Mouse (Mus musculus): ENCODE results near the gene Gm1043. TPM values are rescaled to one million over a fixed set of nuclear protein-coding genes. Genes with fewer than 3 reads are reported as not detected.

Gene Gm1043
- polyA plus RNA-seq, 1 experiment from 2014 or later = 0.36 TPM

DNA sequence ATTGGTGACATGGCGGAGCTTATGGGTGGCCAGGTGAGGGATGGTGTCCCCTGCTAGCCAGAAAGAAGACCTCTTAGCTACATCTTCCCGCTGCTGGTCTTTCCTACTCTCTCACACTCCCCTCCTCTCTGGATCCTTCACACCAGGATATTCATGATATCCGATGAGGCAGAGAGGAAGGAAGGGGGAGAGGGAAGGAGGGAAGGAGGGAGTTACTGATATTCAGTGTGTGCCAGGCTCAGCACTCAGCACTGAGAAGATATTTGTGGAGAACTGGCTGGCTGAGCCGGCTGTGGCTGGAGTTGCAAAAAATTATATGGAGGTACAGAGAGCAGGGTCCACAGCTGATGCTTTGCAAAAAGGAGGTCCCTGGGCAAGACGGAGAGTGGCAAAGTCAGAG, 15.6 kb downstream of the Gm1043 start:
- no peak overlapping the region for H3K4me2 ChIP-seq (replicated peaks)
- H3K36me3 ChIP-seq = no peaks in the 10 kb centered on the region
- H3K9ac ChIP-seq = no peak overlapping the region
- no peaks in the 10 kb centered on the region for H3K9me3 ChIP-seq (replicated peaks)
- ATAC-seq (ENCODE audit: low FRiP score) = no peak
- WGBS = 62% methylated on average over 5 of the region's 5 CpGs
- no peaks in the 10 kb centered on the region for H3K27me3 ChIP-seq
- H3K4me3 ChIP-seq = no peak overlapping the region
- H3K4me1 ChIP-seq = no peaks in the 10 kb centered on the region; the same call in 1 of the 2 replicates
- no peak overlapping the region for H3K27ac ChIP-seq

DNA sequence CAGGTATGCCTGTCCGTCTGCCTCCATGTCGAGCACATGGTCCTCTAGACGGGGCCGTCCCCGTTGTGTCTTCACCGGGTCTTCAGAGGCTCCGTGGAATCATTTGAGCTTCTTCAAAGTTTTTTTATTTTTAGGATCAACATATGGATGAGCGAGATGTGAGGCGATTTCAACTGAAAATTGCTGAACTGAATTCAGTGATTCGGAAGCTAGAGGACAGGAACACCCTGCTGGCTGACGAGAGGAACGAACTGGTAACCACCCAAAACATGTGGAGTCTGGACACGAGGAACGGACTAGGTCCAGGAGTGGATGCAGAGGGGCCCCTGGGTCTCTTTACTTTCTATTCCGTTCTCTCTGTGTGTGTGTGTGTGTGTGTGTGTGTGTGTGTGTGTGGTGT, 16.5 kb downstream of the Gm1043 start:
- H3K27ac ChIP-seq = no peak overlapping the region
- no peaks in the 10 kb centered on the region for H3K9me3 ChIP-seq (replicated peaks)
- no peaks in the 10 kb centered on the region for H3K27me3 ChIP-seq
- H3K4me3 ChIP-seq = no peak overlapping the region
- no peak overlapping the region for H3K4me2 ChIP-seq (replicated peaks)
- H3K36me3 ChIP-seq = no peaks in the 10 kb centered on the region
- peaks cover 6% of the 10 kb centered on the region; the same call in 1 of the 2 replicates for H3K4me1 ChIP-seq
- no peak overlapping the region for H3K9ac ChIP-seq
- WGBS = 81% methylated on average over 15 of the region's 15 CpGs
- ATAC-seq (ENCODE audit: low FRiP score) = no peak

DNA sequence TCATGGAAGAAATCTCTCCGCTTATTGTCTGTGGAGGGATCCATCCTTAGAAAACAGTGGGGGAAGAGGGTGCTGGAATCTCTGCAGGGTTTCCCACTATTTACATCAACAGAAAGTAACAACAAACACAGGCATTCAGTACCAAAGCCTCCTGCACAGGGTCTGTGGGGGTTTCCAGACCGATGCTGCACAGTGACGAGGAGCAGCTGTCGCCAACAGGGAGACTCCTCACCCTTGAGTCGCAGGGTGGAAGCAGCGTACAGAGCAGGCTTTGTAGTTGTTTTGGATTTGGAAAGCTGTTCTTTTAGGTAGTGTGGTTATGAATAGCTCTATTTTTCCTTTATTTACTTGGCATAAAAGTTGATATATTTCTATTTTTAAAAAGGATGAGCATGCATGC, 16.9 kb downstream of the Gm1043 start:
- Histone ChIP-seq H3K36me3 (no peaks in the 10 kb centered on the region), H3K4me3 (no peak overlapping the region), H3K27ac (no peak overlapping the region), H3K27me3 (no peaks in the 10 kb centered on the region), H3K4me2 (replicated peaks) (no peak overlapping the region), H3K4me1 (peaks cover 6% of the 10 kb centered on the region; the same call in 1 of the 2 replicates), H3K9ac (no peak overlapping the region), H3K9me3 (replicated peaks) (no peaks in the 10 kb centered on the region)
- 59% methylated on average over 6 of the region's 6 CpGs for WGBS
- ATAC-seq (ENCODE audit: low FRiP score) = no peak

DNA sequence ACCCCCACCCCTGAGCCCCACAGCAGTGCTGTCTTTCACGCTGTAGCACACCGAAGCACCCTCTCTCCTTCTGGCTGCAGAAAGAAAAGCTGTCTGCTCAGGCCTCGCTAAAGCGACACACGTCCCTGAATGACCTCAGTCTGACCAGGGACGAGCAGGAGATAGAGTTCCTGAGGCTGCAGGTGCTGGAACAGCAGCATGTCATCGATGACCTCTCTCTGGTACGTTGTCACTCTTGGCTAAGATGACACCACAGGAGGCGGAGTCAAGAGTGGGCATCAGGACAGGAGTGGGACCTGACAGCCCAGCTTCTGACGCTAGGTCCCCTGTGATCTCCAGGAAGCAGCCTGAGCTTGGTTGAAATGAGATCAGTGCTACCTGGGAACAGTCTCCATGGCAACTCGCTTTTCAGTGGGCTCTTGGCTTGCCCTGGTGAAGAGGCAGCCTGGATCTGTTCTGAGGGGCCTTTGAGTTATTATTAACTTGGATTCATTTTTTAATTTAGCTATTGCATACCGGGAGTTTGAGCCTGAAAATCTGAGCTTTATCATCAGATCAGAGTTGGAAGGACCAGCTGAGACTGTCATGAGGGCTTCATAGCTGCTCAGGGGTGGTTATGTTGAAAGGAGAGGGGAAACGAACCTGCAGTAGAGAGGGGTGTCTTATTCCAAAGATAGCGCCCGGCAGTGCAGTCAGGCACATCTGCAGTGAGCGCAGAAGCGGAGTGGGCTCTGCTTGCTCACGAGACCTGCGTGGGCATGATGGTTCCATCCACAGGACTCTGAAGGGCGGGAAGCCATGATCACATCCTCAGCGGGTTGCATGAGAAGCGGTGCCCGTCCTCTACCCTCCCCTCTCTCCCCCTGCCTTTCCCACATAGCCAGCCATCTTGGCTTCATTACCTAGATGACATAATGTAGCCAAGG, 20.6 kb downstream of the Gm1043 start:
- ATAC-seq (ENCODE audit: low FRiP score) = no peak
- no peak overlapping the region for H3K4me2 ChIP-seq (replicated peaks)

DNA sequence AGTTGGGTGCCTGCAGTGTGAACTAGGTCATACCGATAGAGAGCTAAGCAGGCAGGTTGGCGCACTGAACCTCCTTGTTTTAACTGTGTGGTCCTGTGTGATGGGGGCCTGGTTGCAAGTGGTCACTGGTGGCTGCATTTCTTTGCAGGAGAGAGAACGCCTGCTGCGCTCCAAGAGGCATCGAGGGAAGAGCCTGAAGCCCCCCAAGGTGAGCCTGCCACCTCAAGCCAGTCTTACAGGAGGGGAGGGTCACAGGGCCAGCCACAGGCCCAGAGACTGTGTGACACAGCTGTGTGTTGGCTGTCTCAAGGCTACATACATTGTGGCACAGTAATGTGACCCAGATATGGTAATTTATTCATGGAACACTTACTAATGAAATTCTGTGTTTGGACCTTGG, 21.9 kb downstream of the Gm1043 start:
- peaks cover 6% of the 10 kb centered on the region; the same call in 1 of the 2 replicates for H3K4me1 ChIP-seq

More for the DNA sequence above, 20.6 kb downstream of the Gm1043 start:
- H3K4me3 ChIP-seq = no peak overlapping the region
- no peaks in the 10 kb centered on the region for H3K27me3 ChIP-seq
- peaks cover 6% of the 10 kb centered on the region; the same call in 1 of the 2 replicates for H3K4me1 ChIP-seq
- WGBS = 79% methylated on average over 23 of the region's 23 CpGs
- H3K9ac ChIP-seq = peak overlapping the region; percentile 4; the same call in 1 of the 2 replicates
- 0 out of 2 replicates have a peak overlapping the region, but pooled peaks have one; percentile 23 for H3K27ac ChIP-seq
- no peaks in the 10 kb centered on the region for H3K36me3 ChIP-seq
- no peaks in the 10 kb centered on the region for H3K9me3 ChIP-seq (replicated peaks)

DNA sequence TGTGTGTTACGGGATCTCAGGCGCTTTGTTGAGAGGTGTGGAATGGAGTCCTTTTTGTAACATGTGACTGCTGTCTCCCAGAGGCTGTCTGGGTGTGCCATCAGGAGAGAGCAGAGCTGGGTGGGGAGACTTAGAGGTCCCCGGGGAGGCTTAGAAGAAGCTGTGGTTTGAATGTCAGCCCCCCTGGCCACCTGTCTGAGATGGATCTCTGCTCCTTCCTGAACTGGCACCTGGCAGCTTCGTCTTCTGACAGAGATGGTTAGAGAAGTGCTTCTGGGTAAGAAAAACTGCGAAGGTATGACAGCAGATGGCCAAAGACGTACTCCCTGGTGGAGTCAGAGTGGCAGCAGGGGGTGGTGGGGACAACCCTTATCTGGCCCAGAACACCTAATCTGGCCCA, 22.4 kb downstream of the Gm1043 start:
- no peaks in the 10 kb centered on the region for H3K9me3 ChIP-seq (replicated peaks)
- H3K4me1 ChIP-seq = peaks cover 6% of the 10 kb centered on the region; the same call in 1 of the 2 replicates
- H3K9ac ChIP-seq = no peak overlapping the region
- no peak overlapping the region for H3K27ac ChIP-seq
- no peak for ATAC-seq (ENCODE audit: low FRiP score)
- WGBS = 85% methylated on average over 6 of the region's 6 CpGs
- no peaks in the 10 kb centered on the region for H3K36me3 ChIP-seq
- H3K4me3 ChIP-seq = no peak overlapping the region
- no peak overlapping the region for H3K4me2 ChIP-seq (replicated peaks)
- no peaks in the 10 kb centered on the region for H3K27me3 ChIP-seq

More for the DNA sequence above, 21.9 kb downstream of the Gm1043 start:
- Histone ChIP-seq H3K9me3 (replicated peaks) (no peaks in the 10 kb centered on the region), H3K27me3 (no peaks in the 10 kb centered on the region), H3K27ac (no peak overlapping the region), H3K4me2 (replicated peaks) (no peak overlapping the region), H3K36me3 (no peaks in the 10 kb centered on the region), H3K4me3 (no peak overlapping the region), H3K9ac (no peak overlapping the region)
- no peak for ATAC-seq (ENCODE audit: low FRiP score)
- WGBS = 76% methylated on average over 5 of the region's 5 CpGs

DNA sequence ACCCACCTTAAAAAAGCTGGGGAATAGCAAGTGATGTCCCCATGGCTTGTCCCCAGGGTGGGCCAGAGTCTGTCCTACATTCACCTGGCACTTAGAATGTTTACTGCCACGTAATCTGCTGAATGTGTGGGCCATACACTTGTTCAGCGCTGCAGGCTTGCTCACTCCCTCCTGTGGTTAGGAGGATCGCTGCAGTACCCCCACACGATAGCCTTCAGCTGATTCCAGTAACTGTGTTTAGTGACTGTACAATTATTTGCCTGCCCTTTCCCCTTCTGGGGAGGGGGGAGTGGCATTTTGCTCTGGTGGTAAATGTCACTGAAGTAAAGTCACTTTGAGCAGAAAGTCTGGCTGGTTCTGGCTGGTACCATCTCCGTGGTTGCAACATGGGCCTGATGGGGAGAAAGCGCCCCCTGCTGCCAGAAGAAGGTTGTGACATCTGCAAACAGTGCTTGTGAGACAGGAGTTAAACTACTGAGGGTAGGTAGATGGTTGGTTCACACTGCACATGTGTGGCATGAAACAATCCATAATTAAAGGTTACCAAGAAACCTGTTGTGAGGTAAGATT, 24.2 kb downstream of the Gm1043 start:
- Histone ChIP-seq H3K27me3 (no peaks in the 10 kb centered on the region), H3K4me1 (peaks cover 6% of the 10 kb centered on the region; the same call in 1 of the 2 replicates), H3K27ac (no peak overlapping the region), H3K9ac (no peak overlapping the region), H3K36me3 (no peaks in the 10 kb centered on the region), H3K4me2 (replicated peaks) (no peak overlapping the region), H3K4me3 (no peak overlapping the region), H3K9me3 (replicated peaks) (no peaks in the 10 kb centered on the region)
- ATAC-seq (ENCODE audit: low FRiP score) = no peak
- 32% methylated on average over 6 of the region's 6 CpGs for WGBS

DNA sequence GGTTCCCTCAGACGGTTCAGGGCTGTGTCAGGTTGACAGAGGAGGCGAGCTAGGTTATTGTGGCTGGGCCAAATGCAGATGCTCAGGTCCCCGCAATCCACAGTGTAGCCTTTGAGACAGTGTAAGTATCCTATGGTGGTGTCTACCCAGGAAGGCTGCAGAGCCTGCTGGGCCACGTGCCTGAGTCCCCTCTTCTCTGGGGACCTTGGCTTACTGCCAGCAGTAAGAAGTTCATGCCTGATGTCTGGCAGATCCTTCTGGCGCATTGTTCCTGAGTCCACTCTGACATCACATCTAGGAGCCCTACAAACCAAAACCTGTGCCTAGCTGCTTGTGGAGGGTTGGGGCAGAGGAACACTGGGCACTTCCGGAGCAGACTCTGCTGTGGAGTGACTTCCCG, 27.2 kb downstream of the Gm1043 start:
- Histone ChIP-seq H3K4me1 (no peaks in the 10 kb centered on the region; the same call in 1 of the 2 replicates), H3K27ac (no peak overlapping the region), H3K9ac (no peak overlapping the region), H3K4me3 (no peak overlapping the region), H3K4me2 (replicated peaks) (no peak overlapping the region), H3K9me3 (replicated peaks) (no peaks in the 10 kb centered on the region), H3K36me3 (no peaks in the 10 kb centered on the region), H3K27me3 (no peaks in the 10 kb centered on the region)
- 72% methylated on average over 7 of the region's 7 CpGs for WGBS
- ATAC-seq (ENCODE audit: low FRiP score) = no peak

DNA sequence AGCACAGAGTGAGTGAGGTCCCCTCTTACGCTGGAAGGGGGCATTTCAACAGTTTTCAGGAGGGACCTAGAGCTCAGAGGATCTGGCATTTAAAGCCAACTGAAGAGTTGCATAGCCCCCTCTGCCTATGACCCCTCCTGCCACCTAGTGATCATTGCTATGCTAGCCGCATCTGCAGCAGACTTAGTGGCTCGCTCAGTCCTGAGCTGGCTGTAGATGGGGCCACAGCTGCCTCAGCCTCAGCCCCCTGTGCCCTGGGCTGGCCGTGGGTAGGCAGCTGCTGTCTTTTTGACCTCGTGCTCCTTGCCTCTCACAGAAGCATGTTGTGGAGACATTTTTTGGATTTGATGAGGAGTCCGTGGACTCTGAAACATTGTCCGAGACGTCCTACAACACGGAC, 32.0 kb downstream of the Gm1043 start:
- H3K9me3 ChIP-seq (replicated peaks) = no peaks in the 10 kb centered on the region
- no peaks in the 10 kb centered on the region for H3K36me3 ChIP-seq
- H3K4me1 ChIP-seq = no peaks in the 10 kb centered on the region; the same call in 1 of the 2 replicates
- ATAC-seq (ENCODE audit: low FRiP score) = no peak
- no peak overlapping the region for H3K9ac ChIP-seq
- H3K27ac ChIP-seq = no peak overlapping the region
- H3K27me3 ChIP-seq = no peaks in the 10 kb centered on the region
- H3K4me3 ChIP-seq = no peak overlapping the region
- no peak overlapping the region for H3K4me2 ChIP-seq (replicated peaks)
- 63% methylated on average over 9 of the region's 9 CpGs for WGBS

DNA sequence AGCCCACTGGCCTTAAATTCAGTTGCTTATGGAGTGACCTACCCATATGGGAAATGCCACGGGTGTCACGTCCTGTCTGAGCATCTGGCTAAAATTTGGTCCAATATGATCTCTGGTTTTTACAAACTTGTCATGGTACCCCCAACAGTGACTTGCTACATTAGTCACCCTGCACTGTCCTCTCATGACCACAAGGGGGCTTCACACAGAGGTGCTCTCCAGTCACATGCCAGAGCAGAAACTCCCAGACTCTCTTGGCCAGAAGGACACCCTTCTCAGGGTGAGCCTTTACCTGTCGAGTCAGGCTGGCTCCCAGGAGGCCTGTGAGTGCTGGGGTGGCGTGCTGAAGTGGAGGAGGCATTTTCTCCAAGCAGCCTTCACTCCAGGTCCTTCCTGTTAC, 33.1 kb downstream of the Gm1043 start:
- no peaks in the 10 kb centered on the region; the same call in 1 of the 2 replicates for H3K4me1 ChIP-seq
- 52% methylated on average over 4 of the region's 4 CpGs for WGBS
- H3K27ac ChIP-seq = no peak overlapping the region
- no peak overlapping the region for H3K4me3 ChIP-seq
- no peaks in the 10 kb centered on the region; the same call in 1 of the 2 replicates for H3K27me3 ChIP-seq
- no peaks in the 10 kb centered on the region for H3K36me3 ChIP-seq
- H3K9ac ChIP-seq = no peak overlapping the region
- no peak for ATAC-seq (ENCODE audit: low FRiP score)
- H3K9me3 ChIP-seq (replicated peaks) = no peaks in the 10 kb centered on the region
- H3K4me2 ChIP-seq (replicated peaks) = no peak overlapping the region

DNA sequence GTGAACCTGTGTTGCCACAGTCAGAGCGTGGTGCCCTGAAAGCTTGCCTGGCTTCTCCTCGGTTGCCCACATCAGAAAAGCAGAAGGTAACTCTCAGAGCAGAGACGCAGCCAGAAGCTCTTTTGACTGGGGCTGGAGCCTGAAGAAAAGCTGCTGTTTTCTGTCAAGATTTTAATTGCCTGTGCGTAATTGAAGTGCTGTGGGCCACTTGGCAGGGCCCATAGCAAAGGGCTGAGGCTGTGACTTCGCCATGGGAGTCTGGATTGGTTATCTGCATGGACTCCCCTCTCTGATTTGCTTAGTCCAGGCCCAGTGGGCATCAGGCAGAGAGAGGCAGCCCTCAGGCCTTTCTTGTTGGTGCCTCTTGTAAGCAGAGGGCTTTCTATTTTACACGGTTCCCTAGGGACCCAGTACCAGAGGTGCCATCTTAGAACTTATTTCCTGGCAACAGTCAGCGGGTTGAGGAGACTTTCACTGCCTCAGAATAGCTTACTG, 36.1 kb downstream of the Gm1043 start:
- no peaks in the 10 kb centered on the region; the same call in 1 of the 2 replicates for H3K27me3 ChIP-seq
- no peak for ATAC-seq (ENCODE audit: low FRiP score)
- no peak overlapping the region for H3K27ac ChIP-seq
- no peaks in the 10 kb centered on the region; the same call in 1 of the 2 replicates for H3K4me1 ChIP-seq
- H3K36me3 ChIP-seq = no peaks in the 10 kb centered on the region
- 88% methylated on average over 7 of the region's 7 CpGs for WGBS
- no peaks in the 10 kb centered on the region for H3K9me3 ChIP-seq (replicated peaks)
- H3K9ac ChIP-seq = no peak overlapping the region
- H3K4me3 ChIP-seq = no peak overlapping the region
- H3K4me2 ChIP-seq (replicated peaks) = no peak overlapping the region

DNA sequence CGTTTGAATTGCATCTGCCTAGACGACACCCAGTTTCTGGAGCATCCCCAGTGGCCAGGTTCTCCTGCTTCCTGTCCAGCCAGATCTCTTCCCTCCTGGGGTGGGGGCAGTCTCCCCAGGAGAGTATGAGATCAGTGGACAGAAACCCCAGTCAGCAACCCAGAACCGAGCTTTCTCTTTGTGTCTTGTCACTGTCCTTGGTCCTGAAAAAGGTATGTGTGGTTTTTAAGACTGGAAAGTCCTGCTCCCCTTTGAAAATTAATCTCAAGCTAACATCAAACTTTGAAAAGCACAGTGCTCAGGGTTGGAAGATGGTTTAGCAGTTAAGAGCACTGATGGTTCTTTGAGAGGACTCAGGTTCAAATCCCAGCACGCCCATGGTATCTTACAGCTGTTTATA, 46.7 kb downstream of the Gm1043 start:
- no peak overlapping the region for H3K9ac ChIP-seq
- WGBS = 55% methylated on average over 4 of the region's 4 CpGs
- ATAC-seq (ENCODE audit: low FRiP score) = no peak

More for the DNA sequence above, 46.7 kb downstream of the Gm1043 start:
- H3K27ac ChIP-seq = no peak overlapping the region
- H3K4me3 ChIP-seq = no peak overlapping the region
- H3K4me2 ChIP-seq (replicated peaks) = no peak overlapping the region
- no peaks in the 10 kb centered on the region for H3K9me3 ChIP-seq (replicated peaks)
- no peaks in the 10 kb centered on the region for H3K4me1 ChIP-seq
- no peaks in the 10 kb centered on the region for H3K27me3 ChIP-seq
- H3K36me3 ChIP-seq = no peaks in the 10 kb centered on the region

Measured in hindbrain, embryonic 12.5 days (tissue).